Mouse (Mus musculus) spleen, adult 2 months (tissue): Measurements from ENCODE around the gene Ankrd44.

ENCODE experiments used
- CTCF ChIP-seq: fragments of 200-500 bp; IDR thresholded peaks from 2 replicates; pipeline ENCODE4 v1.5.1; 2011; ENCODE audit warnings: mild to moderate bottlenecking, inconsistent platforms; ENCODE audit not compliant: insufficient read depth, insufficient read length, insufficient replicate concordance; ENCODE audit errors: extremely low read depth
- POLR2A ChIP-seq: fragments of 200-500 bp; IDR thresholded peaks from 2 replicates; pipeline ENCODE4 v1.6.1; 2011; ENCODE audit warnings: low read depth, low read length, inconsistent platforms

GRCm38 (mm10) chr1:54600275-54600674, 325.9 kb downstream of the Ankrd44 start:
- TF ChIP-seq CTCF (no peak), POLR2A (no peak)
